Mouse (Mus musculus) G1E (cell line): ENCODE measurements at regions not wholly inside any gene's neighbourhood (a gene's known extent, or its start where the extent isn't known, plus 50 kb on each side); places are given as distances from the start of the nearest gene placed in this dataset.

Source experiments
- CTCF ChIP-seq: IDR thresholded peaks from 2 replicates; pipeline ENCODE4 v1.5.1; 2012; ENCODE audit warnings: low read depth, low read length, inconsistent platforms, mixed read lengths
- GATA2 ChIP-seq: IDR thresholded peaks from 2 replicates; pipeline ENCODE4 v1.6.1; 2012; ENCODE audit warnings: low read depth, low read length, inconsistent platforms, borderline replicate concordance
- TAL1 ChIP-seq: conservative IDR thresholded peaks from 2 replicates; pipeline ENCODE4 v1.6.1; 2012; ENCODE audit warnings: low read depth, low read length, inconsistent platforms, mixed read lengths

DNA sequence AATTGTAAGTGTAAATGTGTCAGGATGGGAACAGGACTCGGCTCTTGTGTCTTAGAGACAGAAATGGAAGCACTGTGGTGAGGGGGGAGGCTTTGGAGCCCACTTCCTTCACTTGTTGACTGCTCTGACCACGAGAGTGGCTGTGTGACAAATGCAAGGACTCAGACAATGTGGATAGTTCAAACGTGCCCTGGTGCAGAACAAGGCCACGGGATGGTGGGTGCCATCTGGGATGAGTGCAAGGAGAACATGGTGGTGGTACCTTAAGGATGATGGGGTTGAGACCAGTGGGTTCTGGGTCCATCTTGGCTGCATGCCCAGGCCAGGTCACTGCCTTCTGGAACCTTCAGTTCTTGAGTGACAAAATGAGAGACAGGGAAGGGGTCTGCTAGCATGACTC, 132.3 kb upstream of the Syt13 start:
- TF ChIP-seq CTCF: no peak
- TF ChIP-seq TAL1: no peak
- no peak for TF ChIP-seq GATA2
